Mouse (Mus musculus) lung, adult 2 months (tissue): ENCODE measurements at regions not wholly inside any gene's neighbourhood (a gene's known extent, or its start where the extent isn't known, plus 50 kb on each side); places are given as distances from the start of the nearest gene placed in this dataset.

Source experiments
- CTCF ChIP-seq: fragments of 200-500 bp; IDR thresholded peaks from 2 replicates; pipeline ENCODE4 v1.5.1; 2011; ENCODE audit warnings: mild to moderate bottlenecking, low read length, control low read depth; ENCODE audit not compliant: insufficient read depth
- POLR2A ChIP-seq: fragments of 200-500 bp; IDR thresholded peaks from 2 replicates; pipeline ENCODE4 v1.6.1; 2011; ENCODE audit warnings: low read depth, mild to moderate bottlenecking, control low read depth, low read length, borderline replicate concordance; ENCODE audit errors: extremely low read depth

DNA sequence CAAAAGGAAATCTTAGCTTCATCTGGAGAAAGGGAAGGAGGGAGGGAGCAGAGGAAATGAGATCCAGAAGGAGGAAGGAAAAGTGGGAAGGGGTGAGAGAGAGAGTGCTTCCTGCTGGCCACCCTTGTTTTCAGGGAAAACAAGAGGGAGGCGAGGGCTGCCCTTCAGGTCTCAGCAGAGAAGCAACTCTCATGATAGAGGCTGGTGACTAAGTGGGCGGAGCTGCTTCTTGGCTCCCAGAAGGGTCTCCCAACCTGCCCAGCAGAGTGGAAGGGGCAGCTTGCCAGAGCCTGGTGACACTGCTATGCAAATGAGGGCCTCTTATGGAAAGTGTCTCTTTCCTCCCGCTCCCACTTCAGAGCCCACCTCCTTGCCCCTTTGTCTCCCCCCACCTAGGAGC lies 285.8 kb downstream of the Barhl2 start:
- no peak for TF ChIP-seq CTCF
- TF ChIP-seq POLR2A, result no peak
